Mouse (Mus musculus): ENCODE results near the gene Zfp108.

GRCm38 (mm10) chr7:24287670-24288069, 33.1 kb downstream of the Zfp108 start:
- TF ChIP-seq CTCF (IDR thresholded peaks at IDR 0.05; ENCODE audit: low read depth, low read length) (no peak), POLR2A (IDR thresholded peaks at IDR 0.05; ENCODE audit: borderline replicate concordance, low read depth, low read length) (no peak)

All from bone marrow macrophage, adult 2 months (primary cell).